Mouse (Mus musculus) megakaryocyte-erythroid progenitor cell, adult 5-6 weeks (primary cell): ENCODE results near the gene Polr2g. TPM values are rescaled to one million over a fixed set of nuclear protein-coding genes. Genes with fewer than 3 reads are reported as not detected.
"Not testable (repeated sequence)": the region's sequence is repeated elsewhere in the genome, so short reads cannot be mapped to it uniquely, and the experiment has no call there.

Experiments
- ATAC-seq: replicated peaks from 2 replicates; pipeline ENCODE4 v1.8.0; 2016; ENCODE audit warnings: mild to moderate bottlenecking, inconsistent platforms; ENCODE audit not compliant: severe bottlenecking, poor library complexity, low FRiP score, low TSS enrichment
- total RNA-seq, 2 experiments: library from RNA; stranded (forward) in 1 of 2; stranded (reverse) in 1 of 2; fragments of 200-1000, 215-1000 nt in 1 of 2; fragments of >200 nt in 1 of 2; fragmentation: Nextera tagmentation in 1 of 2; gene quantifications; 2 replicates each; pipeline ENCODE4 v1.2.3; 2014 to 2017

Gene Polr2g
- total RNA-seq (2014; fragmentation: Nextera tagmentation) (120 and 126 TPM in 2 replicates), total RNA-seq (2017) (86.1 and 106 TPM in 2 replicates)

DNA sequence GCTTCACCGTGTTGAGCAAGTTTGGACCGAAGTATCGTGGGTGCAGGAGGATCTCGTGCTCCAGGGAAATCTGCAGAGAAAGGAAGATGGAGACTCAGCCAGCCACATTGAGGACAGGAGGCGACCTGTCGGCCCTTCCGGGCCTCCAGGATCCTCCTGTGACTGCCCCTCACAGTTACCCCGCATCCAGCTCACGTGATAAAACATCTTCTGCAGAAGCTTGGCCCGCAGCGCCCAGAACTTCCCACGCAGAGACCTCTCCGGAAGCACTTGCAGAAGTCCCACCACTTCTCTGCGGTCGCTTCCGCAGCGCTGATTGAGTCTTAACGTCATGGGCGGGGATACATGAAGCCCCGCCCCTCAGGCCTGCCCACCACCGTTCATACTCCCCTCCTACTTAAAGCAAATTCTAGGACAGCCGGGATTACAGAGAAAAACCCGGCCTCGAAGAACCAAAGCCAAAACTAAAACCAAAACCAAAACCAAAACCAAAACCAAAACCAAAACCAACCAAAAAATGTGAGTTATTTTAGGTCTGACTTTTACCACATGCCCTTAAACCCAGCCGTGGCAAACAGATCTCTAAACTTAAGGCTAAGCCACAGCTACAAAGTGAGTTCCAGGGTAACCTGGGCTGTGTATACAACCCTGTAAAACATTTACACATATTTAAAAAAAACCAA lies at the start of gene Polr2g:
Polr2g (minus strand) TSS at position 314 of the 683 bp plus-strand sequence.
- peak; percentile 78 for ATAC-seq

DNA sequence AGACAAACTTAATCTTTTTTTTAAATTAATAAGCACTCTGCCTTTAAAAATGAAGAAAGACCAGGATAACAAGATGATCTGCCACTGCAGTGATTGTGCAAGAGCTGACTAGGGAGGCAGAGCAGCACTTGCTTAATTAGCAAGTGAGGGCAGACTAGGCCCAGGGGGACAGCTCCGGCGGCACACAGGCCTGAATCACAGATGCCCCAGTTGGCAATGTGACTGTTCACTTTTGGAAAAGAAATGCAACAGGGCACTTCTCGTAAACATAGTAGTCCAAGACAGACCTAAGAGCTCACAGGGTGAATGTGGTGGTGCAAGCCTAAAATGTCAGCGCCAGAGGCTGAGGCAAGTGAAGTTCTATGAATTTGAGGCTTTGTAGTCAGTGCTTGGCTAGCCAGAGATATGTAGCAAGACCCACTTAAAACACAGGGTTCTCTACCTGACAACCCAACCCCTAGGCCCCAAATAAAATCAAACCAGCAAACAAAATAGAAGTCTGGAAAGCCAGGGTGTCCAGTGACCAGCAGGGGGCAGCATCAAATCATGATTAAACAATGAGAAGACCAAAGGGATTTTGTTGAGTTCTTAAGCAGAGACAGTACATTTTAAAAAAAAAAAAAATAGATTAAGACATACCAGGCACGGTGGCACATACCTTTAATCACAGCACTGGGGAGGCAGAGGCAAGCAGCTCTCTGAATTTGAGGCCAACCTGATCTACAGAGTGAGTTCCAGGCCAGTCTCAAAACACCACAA lies 46.2 kb upstream of the Polr2g start:
- ATAC-seq: peak; percentile 42; the same call in 1 of the 2 replicates

DNA sequence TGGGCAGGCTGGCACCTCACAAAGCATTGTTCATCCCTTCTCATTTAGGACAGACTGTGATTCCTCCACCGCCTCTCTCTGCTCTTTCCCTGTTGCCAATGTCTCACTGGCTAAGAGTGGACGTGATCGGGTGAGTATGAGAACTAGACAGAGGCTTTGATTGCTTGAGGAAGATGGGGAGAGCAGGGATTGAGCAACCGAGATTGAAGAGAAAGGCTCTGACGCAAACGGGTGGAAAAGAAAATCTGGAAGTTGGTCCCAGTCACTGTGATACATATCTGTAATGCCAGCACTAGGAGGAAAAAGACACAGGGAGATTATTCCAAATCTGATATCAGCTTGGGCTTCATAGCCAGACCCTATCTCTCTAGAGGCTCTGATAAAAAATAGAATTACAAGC lies 44.6 kb upstream of the Polr2g start:
- ATAC-seq: no peak

DNA sequence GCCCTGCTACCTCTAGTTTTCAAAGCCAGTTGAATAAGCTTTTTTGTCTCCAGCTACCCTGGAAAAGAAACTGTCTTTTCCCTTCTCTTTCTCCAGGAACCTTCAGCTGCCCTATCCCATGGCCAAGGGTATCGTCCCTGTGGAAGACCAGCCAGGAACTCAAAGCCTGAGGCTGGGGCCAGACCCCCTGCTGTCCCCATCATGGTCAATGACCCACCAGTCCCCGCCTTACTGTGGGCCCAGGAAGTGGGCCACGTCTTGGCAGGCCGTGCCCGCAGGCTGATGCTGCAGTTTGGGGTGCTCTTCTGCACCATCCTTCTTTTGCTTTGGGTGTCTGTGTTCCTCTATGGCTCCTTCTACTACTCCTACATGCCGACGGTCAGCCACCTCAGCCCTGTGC lies 42.6 kb upstream of the Polr2g start:
- ATAC-seq: no peak

DNA sequence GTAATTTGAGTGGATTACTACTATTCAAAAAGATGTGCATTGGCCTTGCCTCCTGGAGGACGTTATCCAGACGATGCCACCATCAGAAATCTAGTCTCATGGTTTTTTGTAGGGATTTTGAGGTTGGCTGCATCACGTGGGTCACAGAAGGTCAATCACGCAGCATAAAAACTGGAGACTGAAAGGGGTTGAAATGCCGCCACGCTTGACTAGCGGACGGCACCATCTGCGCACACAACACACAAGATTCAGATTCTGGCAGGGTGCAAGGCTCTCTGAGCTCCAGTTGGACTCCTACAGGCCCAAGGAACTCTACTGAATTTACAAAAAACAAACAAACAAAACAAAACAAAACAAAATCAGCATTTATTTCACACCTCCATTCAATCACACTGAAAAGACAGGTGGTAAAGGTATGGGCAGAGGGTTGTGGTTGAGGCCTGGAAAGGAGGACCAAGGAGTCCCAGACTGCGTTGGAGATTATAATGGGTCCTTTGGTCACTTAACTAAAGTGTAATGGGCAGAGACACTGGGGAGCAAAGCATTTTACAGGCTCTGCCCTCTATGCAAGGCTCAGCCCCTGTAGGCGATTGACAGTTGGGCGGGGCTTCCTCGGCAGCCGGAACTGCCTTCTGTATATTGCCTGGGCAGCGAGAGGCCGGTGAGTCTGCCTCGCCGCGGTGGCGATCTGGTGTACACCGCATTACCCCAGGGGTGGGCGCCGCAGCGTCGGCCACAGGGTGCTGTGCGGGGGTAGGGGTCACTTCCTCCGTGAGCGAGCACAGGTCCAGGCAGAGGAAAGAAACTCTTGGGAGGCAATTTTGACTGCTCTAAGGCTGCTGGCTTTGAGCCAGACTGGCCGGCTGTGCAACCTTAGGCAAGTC lies 41.8 kb upstream of the Polr2g start:
- peak; percentile 71 for ATAC-seq

DNA sequence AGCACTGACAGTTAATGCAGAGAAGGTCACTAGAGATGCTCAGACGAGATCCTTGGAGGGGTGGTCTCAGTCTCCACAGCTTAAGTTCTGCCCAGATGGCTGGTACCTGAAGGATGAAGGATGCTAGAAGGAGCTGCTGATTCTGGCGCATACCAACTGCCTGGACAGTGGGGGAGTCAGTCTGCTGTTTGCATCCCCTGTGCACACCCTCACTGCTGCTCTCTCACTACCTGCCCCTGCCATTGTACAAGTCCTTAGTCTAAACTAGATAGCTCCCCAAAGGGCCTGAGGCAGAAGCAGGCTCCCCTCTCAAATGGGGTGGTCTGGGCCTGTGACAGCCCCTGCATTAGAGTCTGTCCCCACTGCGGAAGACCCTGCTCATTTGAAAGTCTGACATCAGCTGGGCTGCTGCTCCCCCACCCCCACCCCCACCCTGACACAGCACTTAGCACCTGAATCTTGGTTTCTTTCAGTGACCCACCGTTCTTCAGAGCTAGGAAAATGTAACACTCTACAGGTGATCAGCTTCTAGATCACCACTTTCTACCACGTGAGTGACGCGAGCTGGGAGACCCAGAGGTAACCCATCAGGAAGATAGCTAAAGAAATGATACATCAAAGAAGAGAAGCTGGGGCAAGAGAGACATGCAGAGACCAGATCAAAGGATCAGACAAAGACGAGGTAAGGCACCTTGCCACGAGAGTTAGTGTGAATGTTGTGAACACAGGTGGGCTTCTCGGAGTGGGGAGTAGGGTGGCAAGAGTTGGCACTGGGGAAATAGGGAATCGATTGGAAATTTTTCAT lies 40.9 kb upstream of the Polr2g start, which contains the start of gene Gng3:
Gng3 (minus strand) TSS at position 92 of the 805 bp plus-strand sequence.
- ATAC-seq: no peak

DNA sequence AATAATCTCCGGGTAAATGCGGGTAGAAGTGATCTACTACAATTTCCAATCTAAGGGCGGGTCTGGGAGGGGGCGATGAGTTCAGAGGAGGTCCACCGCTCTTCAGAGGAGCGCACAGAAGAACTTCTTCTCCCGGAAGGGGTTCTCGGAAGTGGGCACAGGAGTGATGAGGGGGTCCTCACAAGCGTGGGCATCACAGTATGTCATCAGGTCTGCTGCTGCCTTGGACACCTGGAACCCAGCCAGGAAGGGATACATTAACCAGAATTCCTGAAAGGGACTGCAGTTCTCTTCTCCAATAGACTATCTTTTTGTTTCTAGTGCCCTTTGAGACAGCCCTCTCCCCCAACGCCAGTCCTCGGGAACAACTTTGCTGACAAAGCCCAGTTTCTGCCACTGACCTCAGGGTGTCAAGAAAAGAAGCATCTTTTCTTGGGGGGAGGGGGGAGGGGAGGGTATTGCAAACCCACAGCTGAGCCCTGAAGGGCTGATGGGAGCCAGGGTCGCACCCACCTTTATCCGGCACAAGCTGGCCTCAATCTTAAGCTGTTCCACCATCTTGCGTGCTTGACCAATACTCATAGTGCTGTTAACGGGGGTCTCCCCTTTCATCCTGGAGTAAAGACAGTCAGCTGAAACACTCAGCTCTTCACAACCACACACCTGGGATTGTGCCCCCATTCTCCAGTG lies 39.8 kb upstream of the Polr2g start:
- ATAC-seq: no peak

DNA sequence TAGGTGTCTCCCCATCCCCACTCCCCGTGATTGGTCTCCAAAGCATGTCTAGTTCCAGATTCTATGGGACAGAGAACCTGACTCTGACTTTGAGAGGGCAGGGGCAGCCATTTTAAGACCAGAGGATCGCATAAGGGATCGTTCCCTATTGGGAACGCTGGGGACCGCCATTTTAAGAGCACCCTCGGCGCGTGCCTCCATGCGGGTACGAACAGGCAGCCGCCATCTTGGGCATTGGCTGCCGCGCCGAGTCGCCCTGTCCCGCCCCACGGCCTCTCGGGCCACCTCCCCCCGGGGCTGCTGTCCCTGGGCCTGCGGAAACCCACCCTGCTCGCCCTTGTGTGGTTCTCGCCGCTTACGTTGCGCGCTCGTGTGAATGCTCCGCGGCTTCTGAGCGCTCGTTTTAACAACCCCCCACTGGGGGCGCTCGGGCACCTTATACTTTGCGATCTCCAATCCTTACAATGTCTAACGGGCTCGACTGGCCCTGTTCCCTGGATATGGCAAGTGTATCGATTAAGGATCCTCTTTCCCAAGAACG lies 38.9 kb upstream of the Polr2g start, which contains the start of gene Bscl2:
Bscl2 (plus strand) TSS at position 217 of the 541 bp plus-strand sequence.
- ATAC-seq: peak; percentile 71

DNA sequence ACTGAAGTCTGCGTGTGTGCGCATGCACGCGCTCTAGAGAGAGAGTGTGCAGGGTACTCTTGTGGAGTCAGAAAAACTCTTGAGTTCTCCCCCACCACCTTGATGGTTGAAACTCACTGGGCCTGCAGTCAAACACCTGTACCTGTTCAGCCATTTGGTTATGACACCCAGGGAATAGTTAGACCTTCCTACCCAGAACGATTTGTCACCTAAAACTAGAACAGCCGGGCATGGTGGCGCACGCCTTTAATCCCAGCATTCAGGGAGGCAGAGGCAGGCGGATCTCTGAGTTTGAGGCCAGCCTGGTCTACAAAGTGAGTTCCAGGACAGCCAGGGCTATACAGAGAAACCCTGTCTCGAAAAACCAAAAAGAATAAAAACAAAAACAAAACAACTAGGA lies 38.0 kb upstream of the Polr2g start:
- not testable (repeated sequence) for ATAC-seq

DNA sequence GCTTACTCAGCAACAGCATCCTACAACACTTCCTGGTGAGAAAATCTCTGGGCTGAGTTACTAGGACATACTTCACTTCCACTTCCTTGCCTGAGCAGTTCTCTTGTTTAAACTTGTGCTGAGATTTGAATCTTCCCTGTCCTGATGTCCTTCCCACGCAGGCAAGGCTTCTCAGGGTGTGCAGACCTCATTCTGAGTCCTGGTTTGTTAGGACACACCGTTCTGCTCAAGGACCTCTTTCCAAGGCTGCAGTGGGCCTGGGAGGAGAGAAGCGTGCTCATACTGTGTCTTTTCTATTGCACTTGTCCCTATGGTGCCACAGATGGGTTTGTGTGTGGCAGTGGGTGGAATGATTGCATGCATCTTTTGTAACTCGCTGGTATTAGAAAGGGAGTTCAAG lies 34.6 kb upstream of the Polr2g start:
- ATAC-seq: no peak

DNA sequence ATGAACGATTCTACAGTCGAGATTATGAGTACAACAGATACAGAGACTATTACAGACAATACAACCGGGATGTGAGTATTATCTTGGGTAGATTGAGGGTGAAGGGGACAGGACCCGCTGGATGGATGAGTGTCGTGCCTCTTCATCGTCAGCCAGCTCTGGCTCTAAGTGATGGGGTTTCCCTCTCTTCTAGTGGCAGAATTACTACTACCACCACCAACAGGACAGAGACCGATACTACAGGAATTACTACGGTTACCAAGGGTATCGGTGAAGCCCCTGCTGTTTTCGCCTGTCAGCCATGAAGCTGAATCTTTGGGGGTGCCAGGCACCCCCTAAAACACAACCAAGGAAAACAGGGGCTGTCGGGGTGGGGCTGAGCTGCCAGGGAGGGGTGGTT lies 32.9 kb upstream of the Polr2g start:
- ATAC-seq: 0 out of 2 replicates have a peak, but pooled peaks have one; percentile 35

DNA sequence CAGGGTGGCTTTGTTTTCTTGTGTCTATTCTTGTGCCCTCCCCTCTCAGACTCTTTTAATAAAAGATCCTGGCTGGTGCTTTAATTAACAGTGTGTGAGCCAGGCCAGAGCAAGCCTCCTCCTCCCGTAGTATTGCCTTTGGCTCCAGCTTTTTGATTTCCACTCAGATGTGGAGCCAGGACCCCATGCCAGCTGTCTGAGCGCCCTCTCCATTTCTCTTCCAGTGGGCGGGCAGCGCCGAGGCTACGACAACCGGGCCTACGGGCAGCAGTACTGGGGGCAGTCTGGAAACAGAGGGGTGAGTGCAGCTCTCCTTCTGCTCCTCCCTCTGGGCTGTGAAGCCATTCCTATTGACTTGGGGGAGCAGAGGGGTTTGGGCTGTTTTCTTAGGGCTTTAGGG lies 32.3 kb upstream of the Polr2g start:
- no peak for ATAC-seq

DNA sequence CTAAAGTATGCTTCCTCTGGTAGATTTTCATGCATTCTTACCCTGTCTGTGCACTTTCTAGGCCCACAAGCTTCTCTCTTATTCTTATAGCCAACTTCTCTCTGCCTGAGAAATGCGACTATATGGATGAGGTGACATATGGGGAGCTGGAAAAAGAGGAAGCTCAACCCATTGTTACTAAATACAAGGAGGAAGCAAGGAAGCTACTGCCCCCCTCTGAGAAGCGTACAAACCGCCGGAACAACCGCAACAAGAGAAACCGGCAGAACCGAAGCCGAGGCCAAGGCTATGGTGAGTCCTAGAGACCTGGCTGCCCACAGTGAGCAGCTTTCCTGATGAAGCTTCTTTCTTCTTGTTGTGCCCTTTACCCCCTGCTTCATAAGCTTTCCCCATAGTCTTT lies 31.3 kb upstream of the Polr2g start, which contains the start of gene AC129217.1:
AC129217.1 (plus strand) TSS at position 114 of the 400 bp plus-strand sequence.
- no peak for ATAC-seq

DNA sequence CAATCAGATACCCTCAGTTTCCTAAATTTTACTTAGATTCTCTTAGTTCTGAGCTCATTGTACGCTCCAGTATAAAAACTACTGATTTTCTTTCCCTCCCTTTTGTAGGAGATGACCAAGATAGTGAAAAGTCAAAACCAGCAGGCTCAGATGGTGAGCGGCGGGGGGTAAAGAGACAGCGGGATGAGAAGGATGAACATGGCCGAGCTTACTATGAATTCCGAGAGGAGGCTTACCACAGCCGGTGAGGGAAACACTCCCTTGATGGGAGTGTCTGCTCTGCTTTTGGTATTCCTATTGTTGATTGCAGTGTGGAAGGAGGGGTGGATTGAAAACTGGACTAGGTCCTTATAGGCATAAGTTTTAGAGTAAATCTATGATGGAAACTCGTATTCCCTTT lies 24.3 kb upstream of the Polr2g start:
- no peak for ATAC-seq

DNA sequence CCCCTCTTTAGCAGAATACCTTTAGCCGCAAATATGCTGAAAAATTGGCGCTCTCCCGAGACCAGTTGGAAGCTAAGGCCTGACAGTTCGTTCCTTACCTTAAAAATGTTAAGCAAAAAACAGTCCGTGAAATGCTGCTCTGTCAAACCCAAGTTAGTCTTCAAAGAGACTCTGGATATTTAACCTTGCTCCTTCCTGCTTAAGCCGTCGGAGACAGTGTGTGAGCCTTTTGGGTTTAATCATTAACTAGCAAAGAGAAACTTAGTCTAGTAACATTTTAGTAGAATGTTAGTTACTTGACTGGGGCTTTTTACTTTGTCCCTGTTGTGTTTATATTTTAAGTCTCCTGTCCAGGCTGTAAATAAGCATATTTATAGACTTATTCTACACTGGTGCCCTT lies 22.8 kb upstream of the Polr2g start:
- no peak for ATAC-seq

DNA sequence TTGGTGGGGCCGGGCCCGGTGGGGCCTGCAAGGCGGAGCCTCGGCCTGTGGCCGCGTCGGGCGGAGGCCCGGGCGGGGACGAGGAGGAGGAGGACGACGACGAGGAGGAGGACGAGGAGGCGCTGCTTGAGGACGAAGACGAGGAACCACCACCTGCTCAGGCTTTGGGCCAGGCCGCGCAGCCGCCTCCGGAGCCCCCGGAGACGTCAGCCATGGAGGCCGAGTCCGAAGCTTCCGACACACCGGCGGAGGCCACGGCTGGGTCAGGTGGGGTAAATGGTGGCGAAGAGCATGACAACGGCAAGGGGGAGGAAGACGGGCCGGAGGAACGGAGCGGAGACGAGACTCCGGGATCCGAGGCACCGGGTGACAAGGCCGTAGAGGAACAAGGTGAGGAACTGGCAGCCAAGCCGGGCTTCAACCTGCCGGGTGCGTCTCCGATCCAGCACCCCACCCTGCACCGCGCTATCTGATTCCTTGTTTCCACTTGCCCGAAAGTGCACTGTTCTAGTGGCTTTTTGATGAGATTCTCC lies 22.1 kb upstream of the Polr2g start:
- ATAC-seq: no peak

DNA sequence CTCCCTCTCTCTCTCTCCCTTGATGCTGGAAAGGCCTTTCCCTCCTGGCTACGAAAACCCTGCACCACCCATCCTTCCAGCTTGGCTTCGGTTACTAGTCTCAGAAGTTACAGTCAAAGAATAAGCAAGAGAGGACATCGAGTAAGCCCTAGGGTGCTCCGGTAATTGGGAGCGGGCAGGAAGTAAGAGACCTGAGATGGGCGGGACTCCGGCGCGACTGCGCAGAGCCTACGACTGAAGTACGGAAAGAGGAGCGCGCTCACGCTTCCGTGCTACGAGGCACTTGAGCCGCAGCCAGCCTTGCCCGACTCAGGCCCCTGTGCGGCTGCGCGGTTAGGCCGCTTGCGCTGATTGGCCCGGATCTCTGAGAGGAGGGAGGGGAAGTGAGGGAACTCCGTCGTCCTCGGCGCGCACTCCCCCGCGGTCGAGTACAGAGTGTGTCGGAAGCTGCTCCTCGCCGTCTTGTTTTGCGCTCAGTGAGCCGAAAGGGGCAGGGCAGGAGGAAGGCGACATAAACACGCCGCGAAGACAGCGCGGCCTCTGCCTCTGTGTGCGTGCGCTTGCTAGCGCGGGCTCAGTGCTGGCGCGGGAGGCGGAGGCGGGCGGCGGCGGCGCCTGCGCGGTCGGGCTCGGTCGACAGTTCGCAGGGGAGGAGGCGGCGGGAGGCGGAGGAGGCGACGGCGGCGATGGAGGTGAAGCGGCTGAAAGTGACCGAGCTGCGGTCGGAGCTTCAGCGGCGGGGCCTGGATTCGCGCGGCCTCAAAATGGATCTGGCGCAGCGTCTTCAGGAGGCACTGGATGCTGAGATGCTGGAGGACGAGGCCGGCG lies 21.4 kb upstream of the Polr2g start, which contains the start of gene Hnrnpul2:
Hnrnpul2 (plus strand) TSS at position 415 of the 828 bp plus-strand sequence.
- ATAC-seq: peak; percentile 90
